Mouse (Mus musculus) liver, embryonic 11.5 days (tissue): ENCODE measurements around the gene Bcl11b. TPM values are rescaled to one million over a fixed set of nuclear protein-coding genes. Genes with fewer than 3 reads are reported as not detected.

ENCODE experiments used
- ATAC-seq: fragments of 200-750 bp; cut with Nextera tagmentation; replicated peaks from 2 replicates; pipeline ENCODE4 v1.8.0; 2017; ENCODE audit warnings: moderate number of reproducible peaks, mild to moderate bottlenecking, moderate TSS enrichment, moderate library complexity; ENCODE audit not compliant: low FRiP score
- DNase-seq: peaks from one replicate; pipeline ENCODE4 v3.0.0-alpha.2; 2017; ENCODE audit warnings: low spot score
- H3K27ac ChIP-seq: fragments of 300-500 bp; sonication (generic); 2 replicates; pipeline ENCODE4 v1.5.1; 2014; ENCODE audit warnings: mild to moderate bottlenecking, low read depth, low read length, control low read depth
- H3K27me3 ChIP-seq: fragments of 300-500 bp; sonication (generic); replicated peaks from 2 replicates; pipeline ENCODE4 v1.6.1; 2014; ENCODE audit warnings: low read length, mixed read lengths; ENCODE audit not compliant: control insufficient read depth, insufficient read depth
- H3K36me3 ChIP-seq: fragments of 300-500 bp; sonication (generic); 2 replicates; pipeline ENCODE4 v1.6.1; 2014; ENCODE audit warnings: mild to moderate bottlenecking, low read length, moderate library complexity, mixed read lengths; ENCODE audit not compliant: control insufficient read depth, insufficient read depth
- H3K4me1 ChIP-seq: fragments of 300-500 bp; sonication (generic); replicated peaks from 2 replicates; pipeline ENCODE4 v1.6.1; 2014; ENCODE audit warnings: low read length, mixed read lengths; ENCODE audit not compliant: control insufficient read depth, insufficient read depth
- H3K4me2 ChIP-seq: fragments of 300-500 bp; sonication (generic); 2 replicates; pipeline ENCODE4 v1.6.1; 2014; ENCODE audit warnings: mild to moderate bottlenecking, control low read depth, moderate library complexity
- H3K4me3 ChIP-seq: fragments of 300-500 bp; sonication (generic); 2 replicates; pipeline ENCODE4 v1.5.1; 2014; ENCODE audit warnings: low read depth, low read length, control low read depth
- H3K9ac ChIP-seq: fragments of 300-500 bp; sonication (generic); 2 replicates; pipeline ENCODE4 v1.6.1; 2014; ENCODE audit warnings: low read depth, low read length, control low read depth
- H3K9me3 ChIP-seq: fragments of 300-500 bp; sonication (generic); 2 replicates; pipeline ENCODE4 v1.6.1; 2016; ENCODE audit warnings: low read length, inconsistent platforms, mixed read lengths; ENCODE audit not compliant: control insufficient read depth
- WGBS: fragments of 180-500 bp; shearing (Covaris S2); extraction: QIAGEN DNeasy Blood & Tissue Kit; methylation state at CpG from one replicate; pipeline ENCODE4 v1.1.7; 2014; 5-methylcytosine and 5-hydroxymethylcytosine counted together
- polyA plus RNA-seq: library from polyadenylated mRNA; unstranded; fragments of >200 nt; fragmentation: Nextera tagmentation; extraction: Ambion mirVana; gene quantifications from 2 replicates; pipeline ENCODE4 v1.2.1, GENCODE M21; 2014

The Bcl11b gene
- polyA plus RNA-seq, 1 experiment from 2014 or later: 0.90 TPM

GRCm38 (mm10) chr12:107971081-107971780 lies 32.2 kb downstream of the Bcl11b start:
- no peaks in the 10 kb centered on the region for H3K36me3 ChIP-seq
- no peaks in the 10 kb centered on the region for H3K4me1 ChIP-seq
- no peak overlapping the region for H3K4me2 ChIP-seq
- 63% methylated on average over 12 of the region's 12 CpGs for WGBS
- H3K9me3 ChIP-seq: no peaks in the 10 kb centered on the region
- no peak overlapping the region for H3K9ac ChIP-seq
- H3K27me3 ChIP-seq: peaks cover 13% of the 10 kb centered on the region
- DNase-seq (no peak), ATAC-seq (no peak)
- no peak overlapping the region for H3K27ac ChIP-seq
- no peak overlapping the region for H3K4me3 ChIP-seq

DNA sequence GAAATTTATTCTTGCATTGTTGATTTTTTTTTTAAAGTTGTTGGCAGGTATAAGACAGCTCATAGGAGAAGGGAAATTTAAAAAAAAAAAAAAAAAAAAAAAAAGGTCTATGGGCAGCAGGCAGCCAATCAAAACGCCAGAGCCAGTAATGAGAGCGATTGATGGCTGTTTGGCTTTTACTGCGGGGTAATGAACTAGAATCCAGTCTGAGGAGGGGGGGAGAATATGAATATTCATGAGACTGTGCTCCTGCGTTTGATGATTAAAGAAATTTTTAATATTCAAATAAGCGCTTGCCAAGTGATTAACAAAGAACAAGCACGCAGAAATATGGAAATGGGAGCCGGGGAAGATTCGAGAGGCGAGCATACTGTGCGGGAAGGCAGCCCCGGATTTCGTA lies 32.8 kb downstream of the Bcl11b start:
- H3K27me3 ChIP-seq: peaks cover 8% of the 10 kb centered on the region
- no peaks in the 10 kb centered on the region for H3K9me3 ChIP-seq
- no peak overlapping the region for H3K27ac ChIP-seq
- no peak for DNase-seq
- H3K36me3 ChIP-seq: no peaks in the 10 kb centered on the region
- no peaks in the 10 kb centered on the region for H3K4me1 ChIP-seq
- 49% methylated on average over 12 of the region's 12 CpGs for WGBS
- H3K9ac ChIP-seq: no peak overlapping the region
- ATAC-seq: no peak
- H3K4me2 ChIP-seq: no peak overlapping the region
- H3K4me3 ChIP-seq: no peak overlapping the region

DNA sequence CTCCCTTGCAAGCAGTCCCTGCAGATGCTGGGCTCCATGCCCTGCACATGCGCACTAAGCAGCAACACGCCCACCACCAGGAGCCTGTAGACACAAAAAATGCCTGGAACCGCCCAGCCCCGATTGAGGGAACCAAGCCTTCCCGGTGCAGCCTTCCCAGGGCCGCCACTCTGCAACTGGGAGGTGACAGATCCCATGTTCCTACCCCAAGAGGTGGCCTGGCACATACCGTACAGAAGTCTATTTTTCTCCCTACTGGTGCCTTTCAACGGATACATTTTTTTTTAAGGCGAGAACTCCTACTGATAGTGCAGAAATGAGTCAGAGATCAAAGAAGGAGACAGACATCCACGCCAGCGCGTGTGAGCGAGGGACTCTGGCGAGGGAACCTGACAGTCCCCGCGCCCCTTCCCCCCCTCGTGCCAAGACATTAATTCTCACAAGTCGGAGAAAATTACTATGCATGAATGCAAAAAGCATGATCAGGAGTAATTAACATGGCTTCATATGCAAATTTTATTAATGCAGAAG lies 33.5 kb downstream of the Bcl11b start:
- WGBS: 47% methylated on average over 18 of the region's 18 CpGs
- H3K27me3 ChIP-seq: peaks cover 4% of the 10 kb centered on the region; the same call in 1 of the 2 replicates
- H3K4me2 ChIP-seq: no peak overlapping the region
- DNase-seq (no peak), ATAC-seq (no peak)
- H3K27ac ChIP-seq: no peak overlapping the region
- no peaks in the 10 kb centered on the region for H3K36me3 ChIP-seq
- H3K4me3 ChIP-seq: no peak overlapping the region
- H3K9me3 ChIP-seq: no peaks in the 10 kb centered on the region
- no peaks in the 10 kb centered on the region for H3K4me1 ChIP-seq
- H3K9ac ChIP-seq: no peak overlapping the region

- DNase-seq (no peak), ATAC-seq (no peak)
- H3K9me3 ChIP-seq: no peaks in the 10 kb centered on the region
- H3K4me1 ChIP-seq: no peaks in the 10 kb centered on the region
- 78% methylated on average over 8 of the region's 8 CpGs for WGBS
- H3K27ac ChIP-seq: no peak overlapping the region
- H3K27me3 ChIP-seq: peaks cover 4% of the 10 kb centered on the region; the same call in 1 of the 2 replicates
- no peak overlapping the region for H3K4me3 ChIP-seq
- H3K9ac ChIP-seq: no peak overlapping the region
- no peak overlapping the region for H3K4me2 ChIP-seq
- no peaks in the 10 kb centered on the region for H3K36me3 ChIP-seq
These were observed 34.3 kb downstream of the Bcl11b start for GRCm38 (mm10) chr12:107969126-107969525.

DNA sequence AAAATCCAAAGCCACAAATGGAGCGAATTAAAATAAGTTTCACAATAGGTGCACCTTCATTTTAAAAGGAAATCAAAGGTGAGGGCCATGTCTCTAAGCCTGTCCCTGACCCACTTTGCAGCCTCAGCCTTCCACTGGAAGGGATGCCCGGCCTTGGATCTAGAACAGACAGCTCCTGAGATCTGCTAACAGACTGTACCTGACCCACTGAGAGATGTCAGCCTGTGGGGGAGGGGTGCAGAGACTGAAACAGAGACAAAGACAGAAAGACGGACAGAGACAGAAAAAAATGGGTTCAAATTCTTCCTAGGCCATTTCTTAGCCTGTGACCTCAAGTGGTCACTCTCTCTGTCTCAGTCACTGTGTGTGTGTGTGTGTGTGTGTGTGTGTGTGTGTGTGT lies 35.1 kb downstream of the Bcl11b start:
- 71% methylated on average over 3 of the region's 3 CpGs for WGBS
- H3K4me1 ChIP-seq: no peaks in the 10 kb centered on the region
- no peaks in the 10 kb centered on the region for H3K36me3 ChIP-seq
- ATAC-seq (no peak), DNase-seq (no peak)
- peaks cover 4% of the 10 kb centered on the region; the same call in 1 of the 2 replicates for H3K27me3 ChIP-seq
- no peak overlapping the region for H3K9ac ChIP-seq
- no peaks in the 10 kb centered on the region for H3K9me3 ChIP-seq
- no peak overlapping the region for H3K4me2 ChIP-seq
- no peak overlapping the region for H3K27ac ChIP-seq
- H3K4me3 ChIP-seq: no peak overlapping the region

GRCm38 (mm10) chr12:107967026-107967425 lies 36.4 kb downstream of the Bcl11b start:
- Histone ChIP-seq H3K27me3 (no peaks in the 10 kb centered on the region), H3K9ac (no peak overlapping the region), H3K4me1 (no peaks in the 10 kb centered on the region), H3K4me3 (no peak overlapping the region), H3K4me2 (no peak overlapping the region), H3K9me3 (no peaks in the 10 kb centered on the region), H3K36me3 (no peaks in the 10 kb centered on the region), H3K27ac (no peak overlapping the region)
- no peak for DNase-seq
- WGBS: 89% methylated on average over 7 of the region's 7 CpGs
- ATAC-seq: no peak

DNA sequence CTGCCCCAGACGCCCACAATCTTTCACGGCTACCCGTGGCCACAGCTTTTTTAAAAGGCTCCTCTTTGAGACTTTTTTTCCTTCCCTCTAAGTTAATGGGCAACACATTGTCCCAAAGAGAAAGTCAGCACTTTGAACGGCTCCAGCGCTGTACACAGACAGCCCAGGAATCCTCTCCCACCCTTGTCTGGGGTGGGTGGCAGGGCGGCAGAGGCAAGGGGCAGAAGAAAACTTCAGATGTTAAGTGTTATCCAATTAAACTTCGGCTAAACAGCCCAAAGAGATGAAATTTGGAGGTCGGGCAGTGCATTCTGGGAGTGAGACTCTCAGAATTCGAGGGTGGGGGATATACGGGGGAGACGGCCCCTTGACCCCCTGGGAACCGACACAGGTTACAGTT lies 38.3 kb downstream of the Bcl11b start:
- Histone ChIP-seq H3K4me3 (no peak overlapping the region), H3K27ac (no peak overlapping the region), H3K27me3 (no peaks in the 10 kb centered on the region), H3K9me3 (no peaks in the 10 kb centered on the region), H3K36me3 (no peaks in the 10 kb centered on the region), H3K4me1 (0 out of 2 replicates have a peak, but pooled peaks cover 5% of the 10 kb centered on the region), H3K9ac (no peak overlapping the region), H3K4me2 (no peak overlapping the region)
- ATAC-seq (no peak), DNase-seq (no peak)
- 79% methylated on average over 12 of the region's 12 CpGs for WGBS

- no peak overlapping the region for H3K9ac ChIP-seq
- H3K4me1 ChIP-seq: 0 out of 2 replicates have a peak, but pooled peaks cover 5% of the 10 kb centered on the region
- DNase-seq (no peak), ATAC-seq (no peak)
- WGBS: 79% methylated on average over 14 of the region's 14 CpGs
- H3K27ac ChIP-seq: no peak overlapping the region
- no peaks in the 10 kb centered on the region for H3K9me3 ChIP-seq
- H3K27me3 ChIP-seq: no peaks in the 10 kb centered on the region
- no peak overlapping the region for H3K4me2 ChIP-seq
- no peaks in the 10 kb centered on the region for H3K36me3 ChIP-seq
- no peak overlapping the region for H3K4me3 ChIP-seq
These were observed 38.9 kb downstream of the Bcl11b start for GRCm38 (mm10) chr12:107964396-107965085.
